29 mouse cellular contexts compared by ENCODE assay signal in genomic region chr3:104767141-104767540, GRCm38 (mm10). TPM values are rescaled to one million over a fixed set of nuclear protein-coding genes. Genes with fewer than 3 reads are reported as not detected.
"Had no signal": no experiment of that assay in that cellular context is flagged by ENCODE, and none has a peak within 500 bp of the region (broad histone marks: within the 10 kb centered on the region; RNA-seq: fewer than 3 reads in every experiment).

No protein-coding gene starts in this region.

- H3K36me3 ChIP-seq: hindbrain, embryonic 10.5 days; hindbrain, embryonic 12.5 days; intestine, embryonic 15.5 days; limb, embryonic 10.5 days; limb, embryonic 12.5 days had no signal

- H3K9ac ChIP-seq: hindbrain, embryonic 12.5 days; hindbrain, embryonic 14.5 days; intestine, embryonic 15.5 days; limb, embryonic 12.5 days had no signal

- H3K27ac ChIP-seq: gastrocnemius, adult 2 months; hindbrain, embryonic 10.5 days; hindbrain, embryonic 12.5 days; hindbrain, embryonic 14.5 days; intestine, embryonic 15.5 days; layer of hippocampus, adult 2 months; left cerebral cortex, adult 2 months; limb, embryonic 10.5 days; limb, embryonic 12.5 days had no signal

- DNase-seq: gastrocnemius, adult 2 months; gastrocnemius, postnatal 10 days; gastrocnemius, postnatal 25 days; heart, adult 18-20 months; heart, postnatal 10 days; heart, postnatal 4 days; kidney, adult 18-20 months; kidney, adult 8-10 months; kidney, postnatal 10 days; kidney, postnatal 25 days; kidney, postnatal 4 days; liver had no signal

- H3K4me2 ChIP-seq: heart, embryonic 11.5 days; hindbrain, embryonic 12.5 days; hindbrain, embryonic 14.5 days; intestine, embryonic 15.5 days; limb, embryonic 12.5 days; liver, embryonic 11.5 days had no signal

- H3K9me3 ChIP-seq: hindbrain, embryonic 10.5 days; hindbrain, embryonic 12.5 days; intestine, embryonic 15.5 days; limb, embryonic 10.5 days; limb, embryonic 12.5 days had no signal

- H3K27me3 ChIP-seq: intestine, embryonic 15.5 days had no signal

- H3K4me3 ChIP-seq: gastrocnemius, adult 2 months; hindbrain, embryonic 10.5 days; hindbrain, embryonic 12.5 days; intestine, embryonic 15.5 days; layer of hippocampus, adult 2 months; left cerebral cortex, adult 2 months; limb, embryonic 10.5 days; limb, embryonic 12.5 days had no signal

- ATAC-seq: hindbrain, embryonic 16.5 days; inflammation-experienced regulatory T-cells, adult 6 months; intestine, embryonic 15.5 days; intestine, postnatal 0 days had no signal

- H3K4me1 ChIP-seq: hindbrain, embryonic 12.5 days; intestine, embryonic 15.5 days had no signal

RNA-seq across cellular contexts. Expression of gene Ppm1j, which starts 13.7 kb away (rescaled TPM):
- total RNA-seq: granulocyte monocyte progenitor cell, adult 5-6 weeks had no signal

RNA-seq across cellular contexts. Expression of gene Fam19a3, which starts 14.5 kb away (rescaled TPM):
- total RNA-seq: granulocyte monocyte progenitor cell, adult 5-6 weeks; layer of hippocampus, adult 2 months; layer of hippocampus, postnatal 10 days; layer of hippocampus, postnatal 25 days; left cerebral cortex, postnatal 14 days had no signal
- polyA plus RNA-seq: liver, embryonic 11.5 days had no signal

RNA-seq across cellular contexts. Expression of gene Rhoc, which starts 21.0 kb away (rescaled TPM):
- total RNA-seq: granulocyte monocyte progenitor cell, adult 5-6 weeks had no signal
